Mouse (Mus musculus) heart, embryonic 11.5 days (tissue): Measurements from ENCODE around the gene Kcnip4. TPM values are rescaled to one million over a fixed set of nuclear protein-coding genes. Genes with fewer than 3 reads are reported as not detected.

Experiments
- ATAC-seq: fragments of 200-750 bp; cut with Nextera tagmentation; replicated peaks from 2 replicates; pipeline ENCODE4 v1.8.0; 2017; ENCODE audit warnings: moderate library complexity; ENCODE audit not compliant: insufficient number of reproducible peaks, low FRiP score, low TSS enrichment
- H3K27ac ChIP-seq: fragments of 300-500 bp; sonication (generic); 2 replicates; pipeline ENCODE4 v1.5.1; 2014; ENCODE audit warnings: mild to moderate bottlenecking, low read depth, low read length
- H3K27me3 ChIP-seq: fragments of 300-500 bp; sonication (generic); 2 replicates; pipeline ENCODE4 v1.6.1; 2014; ENCODE audit warnings: mild to moderate bottlenecking, low read length, mixed read lengths; ENCODE audit not compliant: control insufficient read depth, insufficient read depth
- H3K36me3 ChIP-seq: fragments of 300-500 bp; sonication (generic); 2 replicates; pipeline ENCODE4 v1.6.1; 2014; ENCODE audit warnings: mild to moderate bottlenecking, low read length, moderate library complexity, mixed read lengths; ENCODE audit not compliant: control insufficient read depth, insufficient read depth
- H3K4me1 ChIP-seq: fragments of 300-500 bp; sonication (generic); 2 replicates; pipeline ENCODE4 v1.6.1; 2014; ENCODE audit warnings: low read length; ENCODE audit not compliant: control insufficient read depth, insufficient read depth
- H3K4me2 ChIP-seq: fragments of 300-500 bp; sonication (generic); 2 replicates; pipeline ENCODE4 v1.6.1; 2014; ENCODE audit warnings: mild to moderate bottlenecking, moderate library complexity
- H3K4me3 ChIP-seq: fragments of 300-500 bp; sonication (generic); 2 replicates; pipeline ENCODE4 v1.5.1; 2014; ENCODE audit warnings: low read depth, low read length
- H3K9ac ChIP-seq: fragments of 300-500 bp; sonication (generic); 2 replicates; pipeline ENCODE4 v1.6.1; 2014; ENCODE audit warnings: mild to moderate bottlenecking, low read depth, low read length, moderate library complexity
- H3K9me3 ChIP-seq: fragments of 300-500 bp; sonication (generic); replicated peaks from 2 replicates; pipeline ENCODE4 v1.6.1; 2016; ENCODE audit warnings: low read length; ENCODE audit not compliant: control insufficient read depth
- WGBS: fragments of 180-500 bp; shearing (Covaris S2); extraction: QIAGEN DNeasy Blood & Tissue Kit; methylation state at CpG from one replicate; pipeline ENCODE4 v1.1.7; 2014; ENCODE audit not compliant: insufficient replicate concordance; 5-methylcytosine and 5-hydroxymethylcytosine counted together
- polyA plus RNA-seq: library from polyadenylated mRNA; unstranded; fragments of >200 nt; fragmentation: Nextera tagmentation; extraction: Ambion mirVana; gene quantifications from 2 replicates; pipeline ENCODE4 v1.2.1, GENCODE M21; 2014

The Kcnip4 gene
- polyA plus RNA-seq, 1 experiment from 2014 or later: 0.63 TPM

DNA sequence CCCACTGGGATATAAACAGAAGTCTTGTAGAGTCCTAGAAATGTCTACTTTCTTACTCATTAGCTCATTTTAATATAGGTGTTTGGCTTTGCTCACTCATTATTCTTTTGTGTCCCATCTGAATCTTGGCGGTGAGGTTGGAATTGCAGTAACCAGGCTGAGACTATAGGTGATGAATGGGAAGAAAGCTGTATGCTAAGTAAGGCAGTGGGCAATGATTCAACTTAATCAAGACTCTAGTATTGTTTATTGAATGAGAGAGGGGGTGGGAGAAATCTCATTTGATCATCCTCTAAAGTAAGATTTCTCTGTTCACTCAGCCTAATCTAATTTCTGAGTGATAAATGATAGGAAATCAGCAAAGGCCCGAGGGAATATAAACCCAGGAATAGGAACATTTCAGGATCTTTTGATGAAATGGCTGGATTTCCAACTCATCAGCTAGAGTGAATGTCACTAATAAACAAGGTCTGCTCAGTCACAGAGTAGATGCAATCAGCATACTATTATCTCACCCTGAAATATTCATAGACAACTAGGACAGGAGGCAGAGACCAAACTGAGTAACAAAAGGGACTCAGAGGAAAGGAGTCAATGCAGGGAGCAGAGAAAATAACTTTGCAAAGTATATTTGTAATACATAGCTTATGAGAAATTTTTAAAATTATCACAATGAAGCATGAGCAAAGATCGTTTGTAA lies 660.3 kb downstream of the Kcnip4 start:
- H3K9ac ChIP-seq: no peak overlapping the region
- no peak overlapping the region for H3K4me2 ChIP-seq
- H3K4me3 ChIP-seq: no peak overlapping the region
- H3K27ac ChIP-seq: no peak overlapping the region
- WGBS: 74% methylated on average over 3 of the region's 3 CpGs
- H3K36me3 ChIP-seq: no peaks in the 10 kb centered on the region
- no peaks in the 10 kb centered on the region for H3K27me3 ChIP-seq
- H3K9me3 ChIP-seq: no peaks in the 10 kb centered on the region
- ATAC-seq: no peak
- no peaks in the 10 kb centered on the region for H3K4me1 ChIP-seq

DNA sequence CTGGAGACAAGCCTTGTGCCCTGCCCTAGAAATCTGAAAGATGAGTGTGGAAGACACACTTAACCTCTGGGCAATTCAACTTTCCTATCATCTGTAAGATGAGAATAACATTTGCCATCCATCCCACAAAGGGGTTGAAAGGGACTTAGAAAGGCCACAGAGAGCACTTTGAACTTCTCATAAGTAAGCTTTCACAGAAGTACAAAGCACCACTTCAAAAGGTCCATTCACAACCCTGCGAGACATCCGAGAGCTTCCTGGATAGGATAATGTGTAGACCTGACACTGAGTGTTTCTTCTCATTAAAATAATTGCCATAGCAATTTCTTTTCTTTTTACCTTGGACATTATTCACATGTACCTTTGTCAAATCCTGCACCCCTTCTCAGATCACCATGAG lies 683.7 kb downstream of the Kcnip4 start:
- Histone ChIP-seq H3K4me1 (no peaks in the 10 kb centered on the region), H3K36me3 (no peaks in the 10 kb centered on the region), H3K9me3 (no peaks in the 10 kb centered on the region), H3K27ac (no peak overlapping the region), H3K9ac (no peak overlapping the region), H3K4me3 (no peak overlapping the region), H3K4me2 (no peak overlapping the region), H3K27me3 (no peaks in the 10 kb centered on the region)
- WGBS: 77% methylated on average over 2 of the region's 2 CpGs
- ATAC-seq: no peak

DNA sequence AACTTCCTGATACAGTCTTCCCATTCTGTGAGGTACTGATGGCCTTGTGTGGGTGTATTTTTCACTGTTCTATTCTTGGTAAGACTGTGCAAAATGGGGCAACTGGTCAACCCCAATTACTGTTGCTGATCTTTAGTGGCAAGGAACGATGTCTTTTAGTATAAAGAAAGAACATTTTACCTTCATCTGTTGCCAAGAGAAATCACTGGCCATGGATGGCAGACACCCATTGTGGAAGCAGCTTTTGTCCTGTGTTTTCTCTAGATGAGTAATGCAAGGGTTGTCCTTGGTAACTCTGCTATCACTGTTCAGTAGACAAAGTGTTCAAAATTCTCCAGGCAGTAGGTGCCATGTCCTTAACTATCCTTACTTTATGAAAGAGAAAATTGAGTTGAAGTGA lies 729.2 kb downstream of the Kcnip4 start:
- ATAC-seq: no peak
- H3K27me3 ChIP-seq: no peaks in the 10 kb centered on the region
- H3K4me2 ChIP-seq: no peak overlapping the region
- no peaks in the 10 kb centered on the region for H3K4me1 ChIP-seq
- H3K9me3 ChIP-seq: no peaks in the 10 kb centered on the region
- H3K9ac ChIP-seq: no peak overlapping the region
- no peak overlapping the region for H3K4me3 ChIP-seq
- no peak overlapping the region for H3K27ac ChIP-seq
- 74% methylated on average over 1 of the region's 1 CpGs for WGBS
- H3K36me3 ChIP-seq: no peaks in the 10 kb centered on the region

DNA sequence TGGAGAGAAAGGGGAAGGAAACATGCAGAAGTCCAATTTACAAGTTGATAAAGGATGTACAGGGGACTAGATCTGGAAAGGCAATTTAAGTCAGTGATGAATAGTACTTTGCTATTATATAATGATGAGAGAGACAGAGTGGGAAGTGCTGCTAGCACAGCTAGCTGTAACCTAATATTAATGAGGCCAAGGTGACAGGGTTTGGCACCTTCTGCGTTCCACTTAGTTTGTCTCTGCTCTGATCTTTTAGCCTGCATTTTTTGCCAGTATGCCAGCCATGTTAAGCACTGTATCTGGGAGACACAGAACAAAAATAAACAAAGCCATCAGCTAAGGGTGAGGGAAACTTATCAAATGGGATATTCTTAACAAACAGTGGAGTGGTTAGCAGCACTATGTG lies 745.3 kb downstream of the Kcnip4 start:
- ATAC-seq: no peak
- no peaks in the 10 kb centered on the region for H3K36me3 ChIP-seq
- no peak overlapping the region for H3K9ac ChIP-seq
- no peaks in the 10 kb centered on the region for H3K9me3 ChIP-seq
- H3K27me3 ChIP-seq: no peaks in the 10 kb centered on the region
- 42% methylated on average over 1 of the region's 1 CpGs for WGBS
- H3K4me2 ChIP-seq: no peak overlapping the region
- H3K27ac ChIP-seq: no peak overlapping the region
- no peak overlapping the region for H3K4me3 ChIP-seq
- no peaks in the 10 kb centered on the region for H3K4me1 ChIP-seq

DNA sequence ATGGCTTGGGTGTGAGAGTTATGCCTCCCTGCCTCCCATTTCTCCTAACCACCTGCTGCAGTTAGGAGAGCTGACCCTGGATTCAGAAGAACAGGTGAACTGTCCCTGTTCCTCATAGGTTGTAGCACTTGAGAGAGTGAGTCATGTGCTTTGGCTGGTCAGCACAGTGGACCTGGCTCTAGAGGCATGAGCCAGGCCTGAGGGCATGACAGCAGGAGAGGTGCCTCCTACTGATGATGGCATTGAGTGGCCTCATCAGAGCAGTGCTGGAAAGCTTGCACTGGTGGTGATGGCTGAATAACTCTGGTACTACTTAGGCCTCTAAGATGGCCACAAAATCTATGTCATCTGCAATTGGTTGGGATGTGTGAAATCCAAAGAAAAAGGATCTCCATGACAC lies 776.1 kb downstream of the Kcnip4 start:
- Histone ChIP-seq H3K4me1 (no peaks in the 10 kb centered on the region), H3K27ac (no peak overlapping the region), H3K9me3 (no peaks in the 10 kb centered on the region), H3K4me3 (no peak overlapping the region), H3K4me2 (no peak overlapping the region), H3K9ac (no peak overlapping the region), H3K27me3 (no peaks in the 10 kb centered on the region), H3K36me3 (no peaks in the 10 kb centered on the region)
- ATAC-seq: no peak

DNA sequence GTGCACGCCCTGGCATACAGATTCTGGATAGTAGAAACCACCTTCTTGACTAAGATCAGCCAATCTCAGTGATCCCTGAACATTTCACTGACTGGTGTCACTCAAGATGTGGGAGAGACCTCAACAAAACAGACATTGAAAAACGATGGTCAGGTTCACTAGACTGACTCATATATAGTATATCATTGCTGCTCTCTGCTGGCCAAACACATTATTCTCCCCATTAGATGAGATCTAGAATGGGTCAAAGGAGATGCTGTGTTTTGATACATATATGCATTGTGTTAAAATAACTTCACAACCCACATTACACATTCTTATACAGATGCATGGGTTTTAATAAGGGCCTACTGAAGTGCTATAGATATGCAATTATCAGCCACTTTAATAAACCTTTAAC lies 787.1 kb downstream of the Kcnip4 start:
- no peak overlapping the region for H3K4me2 ChIP-seq
- 52% methylated on average over 2 of the region's 2 CpGs for WGBS
- H3K27ac ChIP-seq: no peak overlapping the region
- no peak overlapping the region for H3K9ac ChIP-seq
- no peaks in the 10 kb centered on the region for H3K9me3 ChIP-seq
- ATAC-seq: no peak
- no peaks in the 10 kb centered on the region for H3K27me3 ChIP-seq
- H3K36me3 ChIP-seq: no peaks in the 10 kb centered on the region
- no peak overlapping the region for H3K4me3 ChIP-seq
- H3K4me1 ChIP-seq: no peaks in the 10 kb centered on the region

DNA sequence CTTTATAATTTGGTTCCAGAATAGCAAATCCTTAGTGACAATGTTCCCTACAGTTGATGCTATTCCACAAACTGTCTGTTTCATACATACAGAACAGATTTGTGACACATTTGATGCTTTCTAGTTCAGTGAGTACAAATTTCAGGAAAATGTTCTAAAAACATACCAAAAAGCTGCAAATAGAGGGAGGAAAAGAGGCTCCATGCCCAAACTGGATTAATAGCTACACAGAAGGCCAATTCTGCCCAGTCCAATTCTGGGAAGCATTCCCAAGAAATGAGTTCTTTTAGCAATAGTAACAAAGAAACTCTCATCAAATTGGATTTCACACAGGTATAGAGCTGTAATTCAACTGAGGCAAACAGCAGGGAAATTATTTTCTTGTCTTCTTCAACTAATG lies 806.5 kb downstream of the Kcnip4 start:
- H3K4me1 ChIP-seq: no peaks in the 10 kb centered on the region
- no peak overlapping the region for H3K27ac ChIP-seq
- H3K36me3 ChIP-seq: no peaks in the 10 kb centered on the region
- no peaks in the 10 kb centered on the region for H3K9me3 ChIP-seq
- H3K4me3 ChIP-seq: no peak overlapping the region
- no peak overlapping the region for H3K9ac ChIP-seq
- ATAC-seq: no peak
- H3K27me3 ChIP-seq: no peaks in the 10 kb centered on the region
- H3K4me2 ChIP-seq: no peak overlapping the region

DNA sequence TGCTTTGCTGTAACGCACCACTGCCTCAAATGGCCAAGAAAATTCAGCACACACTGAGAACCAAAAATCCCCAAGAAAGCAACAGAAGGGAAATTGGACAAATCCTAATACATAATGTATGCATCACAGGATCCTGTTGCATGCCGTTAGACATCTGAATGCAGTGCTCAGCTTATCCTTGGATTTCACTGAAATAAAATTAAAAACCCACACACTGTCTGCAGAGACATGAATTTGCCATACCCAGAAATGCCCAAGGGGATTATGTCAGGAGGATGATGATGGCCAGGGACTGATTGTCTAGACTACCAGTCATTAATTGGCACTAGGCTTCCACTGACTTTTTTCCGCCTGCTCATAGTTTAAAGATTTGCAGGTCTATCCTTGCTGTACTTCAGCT lies 818.7 kb downstream of the Kcnip4 start:
- WGBS: 81% methylated on average over 3 of the region's 3 CpGs
- Histone ChIP-seq H3K27me3 (no peaks in the 10 kb centered on the region), H3K4me2 (no peak overlapping the region), H3K4me1 (no peaks in the 10 kb centered on the region), H3K9ac (no peak overlapping the region), H3K9me3 (no peaks in the 10 kb centered on the region), H3K36me3 (no peaks in the 10 kb centered on the region), H3K27ac (no peak overlapping the region), H3K4me3 (no peak overlapping the region)
- ATAC-seq: no peak

DNA sequence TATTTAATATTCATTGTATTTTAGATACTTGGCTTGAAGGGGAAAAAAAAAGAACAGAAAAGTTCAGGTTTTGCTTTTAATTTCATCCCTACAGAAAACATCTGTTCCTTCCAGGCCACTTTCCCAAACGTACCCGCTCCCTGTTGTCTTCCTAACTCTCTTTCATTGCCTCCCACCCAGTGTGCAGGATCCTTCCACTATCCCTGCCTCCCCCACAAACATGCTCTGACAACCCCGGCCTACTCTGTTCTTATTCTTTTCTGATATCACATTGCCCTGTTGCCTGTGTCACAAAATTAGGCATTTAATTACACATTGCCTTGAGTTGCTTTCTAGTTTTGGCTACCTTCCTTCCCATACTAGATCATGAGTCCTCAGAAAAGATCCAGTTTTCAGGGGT lies 837.6 kb downstream of the Kcnip4 start:
- Histone ChIP-seq H3K9me3 (no peaks in the 10 kb centered on the region), H3K27ac (no peak overlapping the region), H3K4me1 (no peaks in the 10 kb centered on the region), H3K27me3 (no peaks in the 10 kb centered on the region), H3K4me3 (no peak overlapping the region), H3K4me2 (no peak overlapping the region), H3K36me3 (no peaks in the 10 kb centered on the region), H3K9ac (no peak overlapping the region)
- 74% methylated on average over 3 of the region's 3 CpGs for WGBS
- no peak for ATAC-seq
